Mouse (Mus musculus): ENCODE measurements around the gene Fbxw5. TPM values are rescaled to one million over a fixed set of nuclear protein-coding genes. Genes with fewer than 3 reads are reported as not detected.
"Not testable (repeated sequence)": the region's sequence is repeated elsewhere in the genome, so short reads cannot be mapped to it uniquely, and the experiment has no call there.

Fbxw5 gene
- polyA plus RNA-seq, 1 experiment from 2014 or later: 51.1 TPM

DNA sequence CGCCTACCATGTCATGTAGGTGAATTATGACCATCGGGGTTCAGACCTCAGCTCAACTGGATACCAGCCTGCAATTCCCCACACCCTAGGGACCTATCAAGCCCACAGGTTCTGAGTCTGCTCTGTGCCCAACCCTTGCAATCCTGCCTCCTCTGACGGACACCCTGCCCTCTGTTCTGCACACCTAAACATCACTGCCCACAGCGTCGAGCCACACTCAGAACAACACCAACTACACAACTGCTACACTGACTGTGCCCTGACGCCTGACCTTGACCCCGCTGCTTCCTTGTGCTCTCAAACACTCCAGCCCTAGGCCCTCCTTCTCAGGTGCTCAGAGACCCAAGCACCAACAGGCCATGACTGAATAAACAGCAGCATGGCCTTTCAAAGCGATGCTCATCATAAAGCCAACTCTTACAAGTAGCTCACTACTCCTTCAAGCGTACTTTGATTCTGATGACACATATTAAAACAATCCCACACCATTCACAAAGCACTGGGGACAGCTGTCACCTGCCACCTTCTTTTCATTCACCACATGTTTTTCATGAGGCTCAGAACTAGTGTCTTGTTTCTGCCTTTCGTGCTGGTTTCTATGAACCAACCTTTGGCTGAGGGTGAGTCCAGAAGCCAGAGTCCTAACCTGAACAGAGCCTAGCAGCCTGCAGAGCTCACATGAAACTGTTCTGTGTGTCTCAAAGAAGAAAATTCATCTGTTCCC is 41.3 kb downstream of the Fbxw5 start:
- Histone ChIP-seq H3K27ac (replicated peaks; ENCODE audit: low read depth, low read length) (no peak overlapping the region), H3K4me3 (ENCODE audit: low read depth, low read length) (no peak overlapping the region), H3K4me2 (ENCODE audit: low read depth, low read length) (no peak overlapping the region), H3K9ac (replicated peaks; ENCODE audit: low read length) (no peak overlapping the region), H3K36me3 (replicated peaks; ENCODE audit: control insufficient read depth, insufficient read depth, low read depth, low read length) (no peaks in the 10 kb centered on the region), H3K9me3 (replicated peaks; ENCODE audit: control insufficient read depth, low read length) (no peaks in the 10 kb centered on the region), H3K27me3 (ENCODE audit: control insufficient read depth, insufficient read depth, low read length) (no peaks in the 10 kb centered on the region), H3K4me1 (ENCODE audit: control insufficient read depth, insufficient read depth, low read length) (no peaks in the 10 kb centered on the region; the same call in 1 of the 2 replicates)
- ATAC-seq (replicated peaks; ENCODE audit: insufficient number of reproducible peaks, low FRiP score, low TSS enrichment, low read depth) (no peak), DNase-seq (ENCODE audit: low spot score) (no peak)
- 80% methylated on average over 10 of the region's 10 CpGs for WGBS

GRCm38 (mm10) chr2:25545996-25546810 is 45.7 kb downstream of the Fbxw5 start:
- Histone ChIP-seq H3K36me3 (replicated peaks; ENCODE audit: control insufficient read depth, insufficient read depth, low read depth, low read length) (no peaks in the 10 kb centered on the region), H3K9me3 (replicated peaks; ENCODE audit: control insufficient read depth, low read length) (no peaks in the 10 kb centered on the region), H3K27me3 (ENCODE audit: control insufficient read depth, insufficient read depth, low read length) (no peaks in the 10 kb centered on the region), H3K4me2 (ENCODE audit: low read depth, low read length) (peak overlapping the region; percentile 82), H3K4me1 (ENCODE audit: control insufficient read depth, insufficient read depth, low read length) (no peaks in the 10 kb centered on the region; the same call in 1 of the 2 replicates), H3K9ac (replicated peaks; ENCODE audit: low read length) (peak overlapping the region; percentile 78), H3K27ac (replicated peaks; ENCODE audit: low read depth, low read length) (peak overlapping the region; percentile 62), H3K4me3 (ENCODE audit: low read depth, low read length) (peak overlapping the region; percentile 64)
- no peak for DNase-seq (ENCODE audit: low spot score)
- ATAC-seq (replicated peaks; ENCODE audit: insufficient number of reproducible peaks, low FRiP score, low TSS enrichment, low read depth): peak; percentile 63; the same call in 1 of the 2 replicates
- WGBS: 8% methylated on average over 43 of the region's 43 CpGs

GRCm38 (mm10) chr2:25546811-25547491 is 46.4 kb downstream of the Fbxw5 start, which contains the start of gene Traf2:
Traf2 (minus strand) TSS chr2:25546940.
- H3K4me2 ChIP-seq (ENCODE audit: low read depth, low read length): peak within 1 kb of the TSS; percentile 82
- peak within 1 kb of the TSS; percentile 62 for H3K27ac ChIP-seq (replicated peaks; ENCODE audit: low read depth, low read length)
- peak; percentile 99 for DNase-seq (ENCODE audit: low spot score)
- H3K4me3 ChIP-seq (ENCODE audit: low read depth, low read length): peak within 1 kb of the TSS; percentile 64
- no peaks in the 10 kb centered on the region for H3K9me3 ChIP-seq (replicated peaks; ENCODE audit: control insufficient read depth, low read length)
- no peaks in the 10 kb centered on the region for H3K27me3 ChIP-seq (ENCODE audit: control insufficient read depth, insufficient read depth, low read length)
- no peaks in the 10 kb centered on the region; the same call in 1 of the 2 replicates for H3K4me1 ChIP-seq (ENCODE audit: control insufficient read depth, insufficient read depth, low read length)
- peak; percentile 99 for ATAC-seq (replicated peaks; ENCODE audit: insufficient number of reproducible peaks, low FRiP score, low TSS enrichment, low read depth)
- peak within 1 kb of the TSS; percentile 78 for H3K9ac ChIP-seq (replicated peaks; ENCODE audit: low read length)
- WGBS: 3% methylated on average over 48 of the region's 48 CpGs
- no peaks in the 10 kb centered on the region for H3K36me3 ChIP-seq (replicated peaks; ENCODE audit: control insufficient read depth, insufficient read depth, low read depth, low read length)

- Histone ChIP-seq H3K4me3 (ENCODE audit: low read depth, low read length) (no peak overlapping the region), H3K27ac (replicated peaks; ENCODE audit: low read depth, low read length) (no peak overlapping the region), H3K27me3 (ENCODE audit: control insufficient read depth, insufficient read depth, low read length) (no peaks in the 10 kb centered on the region), H3K9me3 (replicated peaks; ENCODE audit: control insufficient read depth, low read length) (no peaks in the 10 kb centered on the region), H3K36me3 (replicated peaks; ENCODE audit: control insufficient read depth, insufficient read depth, low read depth, low read length) (no peaks in the 10 kb centered on the region), H3K4me1 (ENCODE audit: control insufficient read depth, insufficient read depth, low read length) (no peaks in the 10 kb centered on the region; the same call in 1 of the 2 replicates), H3K9ac (replicated peaks; ENCODE audit: low read length) (no peak overlapping the region), H3K4me2 (ENCODE audit: low read depth, low read length) (no peak overlapping the region)
- 79% methylated on average over 9 of the region's 9 CpGs for WGBS
- no peak for ATAC-seq (replicated peaks; ENCODE audit: insufficient number of reproducible peaks, low FRiP score, low TSS enrichment, low read depth)
- DNase-seq (ENCODE audit: low spot score): no peak
These were observed 48.8 kb downstream of the Fbxw5 start for GRCm38 (mm10) chr2:25549021-25549991.

DNA sequence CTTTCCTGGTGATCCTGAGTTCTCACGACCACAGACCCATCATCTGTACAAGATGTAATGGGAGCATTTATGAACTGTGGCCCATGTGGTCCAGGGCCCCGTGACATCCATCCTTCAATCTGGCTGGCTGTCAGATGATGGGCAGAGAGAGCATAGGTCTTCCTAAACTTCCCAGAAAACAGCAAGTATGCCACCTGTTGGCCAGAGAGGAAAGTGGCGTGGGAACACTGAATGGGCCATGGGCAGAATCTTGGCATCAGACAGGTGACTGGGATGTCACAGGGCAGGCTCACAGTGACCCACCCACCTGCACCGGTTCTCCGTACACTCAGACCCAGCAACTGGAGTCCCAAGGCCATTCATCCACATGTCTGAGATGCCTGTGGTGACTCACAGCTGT is 50.6 kb downstream of the Fbxw5 start:
- no peaks in the 10 kb centered on the region for H3K36me3 ChIP-seq (replicated peaks; ENCODE audit: control insufficient read depth, insufficient read depth, low read depth, low read length)
- H3K27ac ChIP-seq (replicated peaks; ENCODE audit: low read depth, low read length): no peak overlapping the region
- H3K9ac ChIP-seq (replicated peaks; ENCODE audit: low read length): no peak overlapping the region
- H3K4me2 ChIP-seq (ENCODE audit: low read depth, low read length): no peak overlapping the region
- no peaks in the 10 kb centered on the region for H3K27me3 ChIP-seq (ENCODE audit: control insufficient read depth, insufficient read depth, low read length)
- WGBS: 34% methylated on average over 5 of the region's 5 CpGs
- H3K9me3 ChIP-seq (replicated peaks; ENCODE audit: control insufficient read depth, low read length): no peaks in the 10 kb centered on the region
- DNase-seq (ENCODE audit: low spot score): peak; percentile 53
- H3K4me1 ChIP-seq (ENCODE audit: control insufficient read depth, insufficient read depth, low read length): no peaks in the 10 kb centered on the region
- no peak overlapping the region for H3K4me3 ChIP-seq (ENCODE audit: low read depth, low read length)
- no peak for ATAC-seq (replicated peaks; ENCODE audit: insufficient number of reproducible peaks, low FRiP score, low TSS enrichment, low read depth)

DNA sequence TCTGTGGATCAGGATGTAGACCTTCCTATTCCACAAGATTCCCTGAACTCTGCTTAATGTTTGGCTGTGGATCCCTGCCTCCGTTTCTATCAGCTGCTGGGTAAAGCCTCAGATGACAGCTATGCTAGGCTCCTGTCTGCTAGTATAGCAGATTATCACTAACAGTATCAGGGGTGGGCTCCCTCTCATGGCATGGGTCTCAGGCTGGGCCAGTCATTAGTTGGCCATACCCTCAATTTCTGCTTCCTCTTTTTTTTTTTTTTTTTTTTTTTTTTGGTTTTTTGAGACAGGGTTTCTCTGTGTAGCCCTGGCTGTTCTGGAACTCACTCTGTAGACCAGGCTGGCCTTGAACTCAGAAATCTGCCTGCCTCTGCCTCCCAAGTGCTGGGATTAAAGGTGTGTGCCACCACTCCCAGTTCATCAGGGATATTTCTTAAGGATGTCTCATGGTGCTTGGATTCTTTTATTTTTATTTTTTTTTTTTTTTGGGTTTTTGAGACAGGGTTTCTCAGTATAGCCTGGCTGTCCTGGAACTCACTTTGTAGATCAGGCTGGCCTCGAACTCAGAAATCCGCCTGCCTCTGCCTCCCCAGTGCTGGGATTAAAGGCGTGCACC is 52.7 kb downstream of the Fbxw5 start:
- not testable (repeated sequence) for H3K4me3 ChIP-seq (ENCODE audit: low read depth, low read length); ATAC-seq (replicated peaks; ENCODE audit: insufficient number of reproducible peaks, low FRiP score, low TSS enrichment, low read depth); H3K4me1 ChIP-seq (ENCODE audit: control insufficient read depth, insufficient read depth, low read length); H3K9ac ChIP-seq (replicated peaks; ENCODE audit: low read length); H3K36me3 ChIP-seq (replicated peaks; ENCODE audit: control insufficient read depth, insufficient read depth, low read depth, low read length); DNase-seq (ENCODE audit: low spot score); H3K27ac ChIP-seq (replicated peaks; ENCODE audit: low read depth, low read length); H3K4me2 ChIP-seq (ENCODE audit: low read depth, low read length); H3K9me3 ChIP-seq (replicated peaks; ENCODE audit: control insufficient read depth, low read length); H3K27me3 ChIP-seq (ENCODE audit: control insufficient read depth, insufficient read depth, low read length)
- 89% methylated on average over 4 of the region's 4 CpGs for WGBS

All from embryonic facial prominence, embryonic 11.5 days (tissue).